Mouse (Mus musculus) liver, embryonic 12.5 days (tissue): ENCODE data around the gene Ppfia1. TPM values are rescaled to one million over a fixed set of nuclear protein-coding genes. Genes with fewer than 3 reads are reported as not detected.

Experiments
- ATAC-seq: fragments of 200-750 bp; cut with Nextera tagmentation; 2 replicates; pipeline ENCODE4 v1.8.0; 2017; ENCODE audit warnings: moderate number of reproducible peaks, mild to moderate bottlenecking, moderate library complexity
- H3K27ac ChIP-seq: fragments of 300-500 bp; sonication (generic); 2 replicates; pipeline ENCODE4 v1.5.1; 2016; ENCODE audit warnings: mild to moderate bottlenecking
- H3K27me3 ChIP-seq: fragments of 300-500 bp; sonication (generic); replicated peaks from 2 replicates; pipeline ENCODE4 v1.6.1; 2016; ENCODE audit warnings: mild to moderate bottlenecking, moderate library complexity
- H3K36me3 ChIP-seq: fragments of 300-500 bp; sonication (generic); 2 replicates; pipeline ENCODE4 v1.6.1; 2016; ENCODE audit warnings: mild to moderate bottlenecking, moderate library complexity
- H3K4me1 ChIP-seq: fragments of 300-500 bp; sonication (generic); 2 replicates; pipeline ENCODE4 v1.6.1; 2016
- H3K4me2 ChIP-seq: fragments of 300-500 bp; sonication (generic); 2 replicates; pipeline ENCODE4 v1.6.1; 2016; ENCODE audit warnings: mild to moderate bottlenecking, moderate library complexity
- H3K4me3 ChIP-seq: fragments of 300-500 bp; sonication (generic); 2 replicates; pipeline ENCODE4 v1.5.1; 2016; ENCODE audit warnings: mild to moderate bottlenecking, moderate library complexity
- H3K9ac ChIP-seq: fragments of 300-500 bp; sonication (generic); 2 replicates; pipeline ENCODE4 v1.6.1; 2016; ENCODE audit warnings: mild to moderate bottlenecking, moderate library complexity
- H3K9me3 ChIP-seq: fragments of 300-500 bp; sonication (generic); replicated peaks from 2 replicates; pipeline ENCODE4 v1.6.1; 2016; ENCODE audit warnings: mild to moderate bottlenecking, moderate library complexity
- WGBS: fragments of 180-500 bp; shearing (Covaris S2); methylation state at CpG from one replicate; pipeline ENCODE4 v1.1.7; 2016; ENCODE audit not compliant: insufficient replicate concordance; 5-methylcytosine and 5-hydroxymethylcytosine counted together
- polyA plus RNA-seq: library from polyadenylated mRNA; unstranded; fragments of >200 nt; fragmentation: Nextera tagmentation; extraction: Ambion mirVana; gene quantifications from 2 replicates; pipeline ENCODE4 v1.2.1, GENCODE M21; 2016

Ppfia1 gene
- polyA plus RNA-seq, 1 experiment from 2014 or later = 29.1 TPM

GRCm38 (mm10) chr7:144448186-144448585, 105.3 kb downstream of the Ppfia1 start:
- Histone ChIP-seq H3K4me1 (peaks cover 14% of the 10 kb centered on the region; the same call in 1 of the 2 replicates), H3K27ac (no peak overlapping the region), H3K4me2 (no peak overlapping the region), H3K4me3 (no peak overlapping the region), H3K27me3 (no peaks in the 10 kb centered on the region; the same call in 1 of the 2 replicates), H3K36me3 (peaks cover 93% of the 10 kb centered on the region), H3K9ac (no peak overlapping the region), H3K9me3 (no peaks in the 10 kb centered on the region)
- 41% methylated on average over 1 of the region's 1 CpGs for WGBS
- no peak for ATAC-seq

DNA sequence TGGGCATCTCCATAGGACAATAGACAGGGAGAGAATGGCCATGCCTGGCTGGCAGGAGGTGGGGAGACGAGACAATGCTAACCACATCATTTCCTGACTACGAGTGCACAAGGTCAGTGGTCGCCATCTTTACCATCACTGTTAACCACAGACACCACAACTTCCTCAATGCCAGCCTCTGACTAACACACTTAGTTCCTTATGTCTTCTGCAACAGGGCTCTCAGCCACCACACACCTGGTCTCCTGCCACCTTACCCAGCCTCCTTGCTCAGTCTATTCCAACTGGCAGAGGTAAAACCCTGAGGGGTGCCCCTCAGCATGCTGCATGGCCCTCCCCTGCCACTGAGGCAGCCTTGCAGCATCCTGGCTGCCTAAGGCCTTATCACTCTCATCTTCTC, 106.4 kb downstream of the Ppfia1 start:
- Histone ChIP-seq H3K4me2 (no peak overlapping the region), H3K36me3 (peaks cover 91% of the 10 kb centered on the region), H3K9ac (no peak overlapping the region), H3K27ac (no peak overlapping the region), H3K4me3 (no peak overlapping the region), H3K27me3 (no peaks in the 10 kb centered on the region; the same call in 1 of the 2 replicates), H3K4me1 (peaks cover 14% of the 10 kb centered on the region; the same call in 1 of the 2 replicates), H3K9me3 (no peaks in the 10 kb centered on the region)
- no peak for ATAC-seq
- WGBS = 24% methylated on average over 3 of the region's 3 CpGs

DNA sequence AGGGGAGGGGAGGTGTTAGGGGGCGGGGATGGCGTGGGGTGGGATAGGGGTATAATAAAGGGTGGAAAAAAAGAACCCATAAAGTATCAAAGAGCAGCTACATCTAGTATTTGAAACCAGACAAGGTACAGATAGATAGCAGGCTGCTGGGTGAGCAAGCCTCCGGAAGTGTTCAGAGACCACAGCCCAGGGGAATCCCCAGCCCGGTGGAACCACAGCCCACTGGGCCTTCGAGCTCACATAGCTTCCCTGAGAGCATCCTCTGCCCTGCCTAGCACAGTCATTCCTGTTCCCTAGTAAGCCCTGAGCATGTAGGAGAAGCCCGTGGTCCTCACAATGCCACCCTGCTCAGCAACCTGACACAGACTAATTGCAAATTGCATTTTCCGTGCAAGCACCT, 108.7 kb downstream of the Ppfia1 start:
- H3K9me3 ChIP-seq = no peaks in the 10 kb centered on the region
- 51% methylated on average over 7 of the region's 7 CpGs for WGBS
- H3K36me3 ChIP-seq = peaks cover 91% of the 10 kb centered on the region
- no peak overlapping the region for H3K9ac ChIP-seq
- peaks cover 14% of the 10 kb centered on the region; the same call in 1 of the 2 replicates for H3K4me1 ChIP-seq
- H3K27ac ChIP-seq = no peak overlapping the region
- no peak overlapping the region for H3K4me3 ChIP-seq
- no peak for ATAC-seq
- no peak overlapping the region for H3K4me2 ChIP-seq
- no peaks in the 10 kb centered on the region for H3K27me3 ChIP-seq

- H3K27me3 ChIP-seq = no peaks in the 10 kb centered on the region
- H3K9me3 ChIP-seq = no peaks in the 10 kb centered on the region
- H3K9ac ChIP-seq = no peak overlapping the region
- peaks cover 91% of the 10 kb centered on the region for H3K36me3 ChIP-seq
- H3K4me1 ChIP-seq = peaks cover 4% of the 10 kb centered on the region; the same call in 1 of the 2 replicates
- no peak overlapping the region for H3K4me2 ChIP-seq
- H3K4me3 ChIP-seq = no peak overlapping the region
- ATAC-seq = no peak
- H3K27ac ChIP-seq = no peak overlapping the region
- 70% methylated on average over 4 of the region's 4 CpGs for WGBS
These were observed 111.6 kb downstream of the Ppfia1 start for GRCm38 (mm10) chr7:144441976-144442375.

- no peak for ATAC-seq
- Histone ChIP-seq H3K9ac (no peak overlapping the region), H3K36me3 (peaks cover 91% of the 10 kb centered on the region), H3K4me3 (no peak overlapping the region), H3K4me2 (no peak overlapping the region), H3K27ac (no peak overlapping the region), H3K27me3 (no peaks in the 10 kb centered on the region), H3K4me1 (no peaks in the 10 kb centered on the region), H3K9me3 (no peaks in the 10 kb centered on the region)
- WGBS = 83% methylated on average over 11 of the region's 11 CpGs
These were observed 112.1 kb downstream of the Ppfia1 start for GRCm38 (mm10) chr7:144441466-144441865.

GRCm38 (mm10) chr7:144438811-144439210, 114.7 kb downstream of the Ppfia1 start:
- no peaks in the 10 kb centered on the region for H3K27me3 ChIP-seq
- no peaks in the 10 kb centered on the region for H3K9me3 ChIP-seq
- H3K9ac ChIP-seq = no peak overlapping the region
- peak; percentile 38; the same call in 1 of the 2 replicates for ATAC-seq
- H3K4me3 ChIP-seq = no peak overlapping the region
- H3K27ac ChIP-seq = no peak overlapping the region
- H3K4me1 ChIP-seq = no peaks in the 10 kb centered on the region
- 85% methylated on average over 7 of the region's 7 CpGs for WGBS
- peaks cover 76% of the 10 kb centered on the region for H3K36me3 ChIP-seq
- H3K4me2 ChIP-seq = no peak overlapping the region

DNA sequence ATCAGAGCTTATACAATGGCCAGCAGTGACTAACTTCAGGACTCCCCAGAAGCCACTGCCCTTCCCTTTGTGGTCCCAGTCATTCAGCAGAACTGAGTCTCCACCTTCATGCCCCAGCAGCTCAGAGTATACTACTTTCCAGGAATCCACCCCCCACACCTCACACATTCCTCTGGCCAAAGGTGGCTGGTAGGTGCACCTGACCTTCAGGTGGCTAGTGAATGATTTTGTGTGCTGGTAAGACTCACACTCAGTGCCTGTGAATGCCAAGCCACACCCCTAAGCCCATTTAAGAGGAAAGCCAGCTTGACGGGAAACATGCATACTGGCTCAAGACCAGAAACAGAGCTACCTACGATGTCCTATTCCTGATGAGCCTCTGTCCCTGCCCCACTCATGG, 120.6 kb downstream of the Ppfia1 start:
- WGBS = 49% methylated on average over 2 of the region's 2 CpGs
- Histone ChIP-seq H3K4me2 (no peak overlapping the region), H3K4me1 (no peaks in the 10 kb centered on the region), H3K4me3 (no peak overlapping the region), H3K27ac (no peak overlapping the region), H3K36me3 (peaks cover 25% of the 10 kb centered on the region), H3K9me3 (no peaks in the 10 kb centered on the region), H3K9ac (no peak overlapping the region), H3K27me3 (peaks cover 4% of the 10 kb centered on the region; the same call in 1 of the 2 replicates)
- ATAC-seq = no peak

GRCm38 (mm10) chr7:144427460-144427859, 126.1 kb downstream of the Ppfia1 start:
- Histone ChIP-seq H3K27ac (no peak overlapping the region), H3K4me3 (no peak overlapping the region), H3K36me3 (no peaks in the 10 kb centered on the region), H3K4me2 (no peak overlapping the region), H3K4me1 (no peaks in the 10 kb centered on the region), H3K9me3 (no peaks in the 10 kb centered on the region), H3K27me3 (peaks cover 9% of the 10 kb centered on the region; the same call in 1 of the 2 replicates), H3K9ac (no peak overlapping the region)
- no peak for ATAC-seq
- 57% methylated on average over 3 of the region's 3 CpGs for WGBS

Other genes with a start within 250 kb of the Ppfia1 start
- gene Cttn, start 82.7 kb downstream of the Ppfia1 start, polyA plus RNA-seq = 61.7 and 65.3 TPM in 2 replicates
- 7.7 and 8.0 TPM in 2 replicates for gene Fadd, start 28.7 kb upstream of the Ppfia1 start, polyA plus RNA-seq
- gene Ano1, start 198.2 kb upstream of the Ppfia1 start, polyA plus RNA-seq = 5.7 and 7.2 TPM in 2 replicates